Mouse (Mus musculus) sigmoid colon, adult 10 weeks (tissue): ENCODE measurements around the gene Sdc3. TPM values are rescaled to one million over a fixed set of nuclear protein-coding genes. Genes with fewer than 3 reads are reported as not detected.

Experiments
- polyA plus RNA-seq: library from polyadenylated mRNA; stranded (reverse); fragments of 350-450 nt; fragmentation: Illumina TruSeq; extraction: RNeasy Lipid Tissue Mini Kit (QIAGEN cat#74804); gene quantifications from one replicate; pipeline ENCODE4 v1.2.3, GENCODE M21; 2014; ENCODE audit warnings: low read depth, low replicate concordance

The Sdc3 gene
- 2.9 TPM for polyA plus RNA-seq

GRCm38 (mm10) chr4:130792376-130793179, at the start of gene Sdc3:
Gene Sdc3, plus strand, starts transcription at chr4:130792537.

Other genes starting within 250 kb of the Sdc3 start
- not detected for gene Nkain1, start 218.4 kb upstream of the Sdc3 start, polyA plus RNA-seq
- 48.1 TPM for gene Pum1, start 129.2 kb upstream of the Sdc3 start, polyA plus RNA-seq
- 8.7 TPM for gene Laptm5, start 120.6 kb downstream of the Sdc3 start, polyA plus RNA-seq
- not detected for gene Matn1, start 151.8 kb downstream of the Sdc3 start, polyA plus RNA-seq